Mouse (Mus musculus) G1E (cell line): ENCODE measurements around the gene Abhd15. TPM values are rescaled to one million over a fixed set of nuclear protein-coding genes. Genes with fewer than 3 reads are reported as not detected.

Source experiments
- ATAC-seq: 2 replicates; pipeline ENCODE4 v1.8.0; 2016; ENCODE audit warnings: mild to moderate bottlenecking; ENCODE audit not compliant: insufficient number of reproducible peaks, poor library complexity, low FRiP score, severe bottlenecking; ENCODE audit errors: extremely low read depth
- DNase-seq: peaks from one replicate; pipeline ENCODE4 v3.0.0; 2012; ENCODE audit warnings: low spot score
- H3K27me3 ChIP-seq: 2 replicates; pipeline ENCODE4 v1.6.1; 2012; ENCODE audit warnings: mild to moderate bottlenecking, low read length, inconsistent platforms; ENCODE audit not compliant: insufficient read depth
- H3K36me3 ChIP-seq: replicated peaks from 2 replicates; pipeline ENCODE3; 2012; ENCODE audit warnings: mild to moderate bottlenecking, inconsistent platforms
- H3K4me1 ChIP-seq: 2 replicates; pipeline ENCODE4 v1.6.1; 2012; ENCODE audit warnings: low read depth, low read length, inconsistent platforms, mixed read lengths; ENCODE audit not compliant: insufficient read depth
- H3K4me3 ChIP-seq: 2 replicates; pipeline ENCODE4 v1.5.1; 2012; ENCODE audit warnings: low read depth, mild to moderate bottlenecking, inconsistent platforms, low read length, moderate library complexity, mixed read lengths
- H3K9me3 ChIP-seq: replicated peaks from 2 replicates; pipeline ENCODE4 v1.6.1; 2012; ENCODE audit warnings: inconsistent platforms
- CTCF ChIP-seq: IDR thresholded peaks from 2 replicates; pipeline ENCODE4 v1.5.1; 2012; ENCODE audit warnings: low read depth, low read length, inconsistent platforms, mixed read lengths
- GATA1 ChIP-seq: IDR thresholded peaks from 2 replicates; pipeline ENCODE4 v1.6.1; 2012; ENCODE audit warnings: borderline replicate concordance, low read length, inconsistent platforms, mixed read lengths
- GATA2 ChIP-seq: IDR thresholded peaks from 2 replicates; pipeline ENCODE4 v1.6.1; 2012; ENCODE audit warnings: low read depth, low read length, inconsistent platforms, borderline replicate concordance
- POLR2AphosphoS5 ChIP-seq: IDR thresholded peaks from 2 replicates; pipeline ENCODE4 v1.6.1; 2012; ENCODE audit warnings: low read depth, low read length, inconsistent platforms; ENCODE audit not compliant: insufficient replicate concordance
- TAL1 ChIP-seq: conservative IDR thresholded peaks from 2 replicates; pipeline ENCODE4 v1.6.1; 2012; ENCODE audit warnings: low read depth, low read length, inconsistent platforms, mixed read lengths
- polyA plus RNA-seq: library from polyadenylated mRNA; stranded (reverse); fragments of >175 nt; gene quantifications from 2 replicates; pipeline ENCODE4 v1.2.3, GENCODE M21; 2012
- total RNA-seq, 2 experiments: library from RNA; stranded (forward) in 1 of 2; stranded (reverse) in 1 of 2; fragments of 200-1000 nt in 1 of 2; fragments of >200 nt in 1 of 2; fragmentation: Nextera tagmentation in 1 of 2; gene quantifications; 2 replicates each; pipeline ENCODE4 v1.2.3; 2014 to 2017

Abhd15 gene
- total and polyA plus RNA-seq, 3 experiments = 0.27 to 0.34 (median 0.30) TPM

- ATAC-seq = no peak
- DNase-seq = no peak
- Histone ChIP-seq H3K27me3 (peaks cover 60% of the 10 kb centered on the region), H3K9me3 (0 out of 2 replicates have a peak, but pooled peaks cover 5% of the 10 kb centered on the region), H3K36me3 (no peaks in the 10 kb centered on the region), H3K4me1 (peaks cover 40% of the 10 kb centered on the region), H3K4me3 (peak overlapping the region; percentile 69)
- no peak for TF ChIP-seq GATA2
- TF ChIP-seq GATA1 = no peak
- no peak for TF ChIP-seq POLR2AphosphoS5
- no peak for TF ChIP-seq TAL1
- no peak for TF ChIP-seq CTCF
Observed at GRCm38 (mm10) chr11:77488771-77489581, 25.9 kb upstream of the Abhd15 start.

- no peak for DNase-seq
- Histone ChIP-seq H3K4me3 (peak within 1 kb of the TSS; percentile 69), H3K9me3 (0 out of 2 replicates have a peak, but pooled peaks cover 5% of the 10 kb centered on the region), H3K36me3 (peaks cover under 1% of the 10 kb centered on the region), H3K4me1 (peaks cover 48% of the 10 kb centered on the region), H3K27me3 (peaks cover 58% of the 10 kb centered on the region)
- ATAC-seq = no peak
- TF ChIP-seq GATA1 (no peak), TAL1 (no peak), CTCF (no peak), GATA2 (no peak), POLR2AphosphoS5 (no peak)
Observed at GRCm38 (mm10) chr11:77489591-77490235, 25.2 kb upstream of the Abhd15 start, which contains the start of gene Ankrd13b. Ankrd13b (minus strand) TSS chr11:77489678.

- no peak for ATAC-seq
Observed at GRCm38 (mm10) chr11:77490451-77490850, 24.5 kb upstream of the Abhd15 start.

GRCm38 (mm10) chr11:77491123-77491501 lies 23.8 kb upstream of the Abhd15 start:
- DNase-seq (peak; percentile 85), ATAC-seq (peak; percentile 55)
- TF ChIP-seq GATA2 (no peak), CTCF (peak; percentile 82)
- Histone ChIP-seq H3K27me3 (peaks cover 46% of the 10 kb centered on the region), H3K4me1 (peaks cover 61% of the 10 kb centered on the region), H3K9me3 (0 out of 2 replicates have a peak, but pooled peaks cover 5% of the 10 kb centered on the region), H3K36me3 (peaks cover 11% of the 10 kb centered on the region), H3K4me3 (peak overlapping the region; percentile 94; the same call in 1 of the 2 replicates)

More at GRCm38 (mm10) chr11:77490451-77490850, 24.5 kb upstream of the Abhd15 start:
- no peak for DNase-seq
- no peak for TF ChIP-seq TAL1
- TF ChIP-seq CTCF = no peak
- no peak for TF ChIP-seq GATA1
- no peak for TF ChIP-seq GATA2
- TF ChIP-seq POLR2AphosphoS5 = no peak
- Histone ChIP-seq H3K4me3 (no peak overlapping the region), H3K4me1 (peaks cover 55% of the 10 kb centered on the region), H3K27me3 (peaks cover 53% of the 10 kb centered on the region), H3K36me3 (peaks cover 7% of the 10 kb centered on the region), H3K9me3 (0 out of 2 replicates have a peak, but pooled peaks cover 5% of the 10 kb centered on the region)

GRCm38 (mm10) chr11:77491502-77492291 lies 23.2 kb upstream of the Abhd15 start:
- ATAC-seq (no peak), DNase-seq (peak; percentile 63)
- peaks cover 64% of the 10 kb centered on the region for H3K4me1 ChIP-seq
- H3K36me3 ChIP-seq = peaks cover 14% of the 10 kb centered on the region
- TF ChIP-seq CTCF = no peak
- TF ChIP-seq POLR2AphosphoS5 = no peak
- no peak for TF ChIP-seq GATA2
- no peak for TF ChIP-seq GATA1
- TF ChIP-seq TAL1 = no peak
- H3K4me3 ChIP-seq = peak overlapping the region; percentile 94
- H3K27me3 ChIP-seq = peaks cover 40% of the 10 kb centered on the region
- 0 out of 2 replicates have a peak, but pooled peaks cover 5% of the 10 kb centered on the region for H3K9me3 ChIP-seq
